ENCODE assay signal across 22 mouse cellular contexts in the genomic region with DNA sequence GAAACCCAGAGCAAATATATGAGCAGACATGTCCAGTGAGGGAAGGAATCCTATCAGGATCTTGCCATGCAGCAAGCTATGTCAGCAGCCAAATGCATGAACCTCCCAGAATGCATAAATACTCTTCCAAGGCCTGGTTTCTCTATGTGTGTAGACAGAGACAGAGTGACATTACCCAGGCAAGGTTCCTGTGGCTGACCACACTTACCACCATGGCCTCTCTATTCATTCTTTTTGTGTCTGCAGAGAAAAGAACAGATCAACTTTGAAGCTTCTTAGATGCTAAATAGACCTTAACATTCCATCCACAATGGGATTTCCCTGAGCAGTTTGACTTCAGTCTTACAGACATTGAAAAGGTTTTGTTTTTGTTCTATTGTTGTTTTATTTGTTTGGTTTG. TPM values are rescaled to one million over a fixed set of nuclear protein-coding genes. Genes with fewer than 3 reads are reported as not detected.
"Had no signal": no experiment of that assay in that cellular context is flagged by ENCODE, and none has a peak within 500 bp of the region (broad histone marks: within the 10 kb centered on the region; RNA-seq: fewer than 3 reads in every experiment).

No protein-coding gene starts in this region.

- H3K4me2 ChIP-seq: liver, embryonic 13.5 days; liver, embryonic 15.5 days; lung, embryonic 15.5 days; midbrain, embryonic 12.5 days; midbrain, embryonic 15.5 days; neural tube, embryonic 13.5 days; neural tube, embryonic 15.5 days; stomach, embryonic 15.5 days had no signal

- H3K9me3 ChIP-seq: liver, embryonic 13.5 days; liver, embryonic 15.5 days; lung, embryonic 15.5 days; midbrain, embryonic 12.5 days; midbrain, embryonic 15.5 days; neural tube, embryonic 13.5 days; neural tube, embryonic 15.5 days; stomach, embryonic 15.5 days had no signal

- H3K36me3 ChIP-seq: liver, embryonic 13.5 days; liver, embryonic 15.5 days; lung, embryonic 15.5 days; midbrain, embryonic 12.5 days; midbrain, embryonic 15.5 days; neural tube, embryonic 13.5 days; neural tube, embryonic 15.5 days; stomach, embryonic 15.5 days had no signal

- H3K4me3 ChIP-seq: liver, embryonic 13.5 days; liver, embryonic 15.5 days; lung, embryonic 15.5 days; megakaryocyte, embryonic 14.5 days; midbrain, embryonic 12.5 days; midbrain, embryonic 15.5 days; neural tube, embryonic 13.5 days; neural tube, embryonic 15.5 days; stomach, embryonic 15.5 days had no signal

- H3K4me1 ChIP-seq: liver, embryonic 13.5 days had no signal

- H3K27me3 ChIP-seq: lung, embryonic 15.5 days; midbrain, embryonic 15.5 days; stomach, embryonic 15.5 days had no signal

- H3K27ac ChIP-seq: liver, embryonic 13.5 days; liver, embryonic 15.5 days; lung, embryonic 15.5 days; macrophage; midbrain, embryonic 12.5 days; midbrain, embryonic 15.5 days; neural tube, embryonic 13.5 days; neural tube, embryonic 15.5 days; stomach, embryonic 15.5 days; stomach, postnatal 0 days had no signal

- H3K9ac ChIP-seq: liver, embryonic 13.5 days; liver, embryonic 15.5 days; liver, postnatal 0 days; lung, embryonic 15.5 days; midbrain, embryonic 12.5 days; midbrain, embryonic 15.5 days; neural tube, embryonic 13.5 days; neural tube, embryonic 15.5 days; stomach, embryonic 15.5 days had no signal

- ATAC-seq: liver, postnatal 0 days; midbrain, embryonic 15.5 days had no signal

- DNase-seq: liver, embryonic 13.5 days; liver, postnatal 0 days; lung, adult 2 months; lung, postnatal 14 days; lung, postnatal 36 days; right cerebral cortex, postnatal 14 days; thymus, adult 2 months; thymus, postnatal 25 days; thymus, postnatal 4 days had no signal

RNA-seq across cellular contexts. Expression of a gene that starts 54.0 kb away (rescaled TPM):
- total RNA-seq: megakaryocyte progenitor cell, adult 5-6 weeks; monocyte, adult 5-6 weeks had no signal
- polyA plus RNA-seq: liver, embryonic 13.5 days; liver, postnatal 0 days; macrophage; urinary bladder, adult 2 months had no signal
